Mouse (Mus musculus) kidney, postnatal 0 days (tissue): ENCODE results near the gene Tbc1d2b. TPM values are rescaled to one million over a fixed set of nuclear protein-coding genes. Genes with fewer than 3 reads are reported as not detected.

Experiments
- ATAC-seq: fragments of 200-750 bp; cut with Nextera tagmentation; replicated peaks from 2 replicates; pipeline ENCODE4 v1.8.0; 2017; ENCODE audit warnings: low read depth, moderate number of reproducible peaks, moderate TSS enrichment, moderate library complexity; ENCODE audit not compliant: low FRiP score
- DNase-seq: peaks from one replicate; pipeline ENCODE4 v3.0.0-alpha.2; 2016; ENCODE audit warnings: low spot score
- H3K27ac ChIP-seq: fragments of 300-500 bp; sonication (generic); 2 replicates; pipeline ENCODE4 v1.5.1; 2014; ENCODE audit warnings: mild to moderate bottlenecking
- H3K27me3 ChIP-seq: fragments of 300-500 bp; sonication (generic); 2 replicates; pipeline ENCODE4 v1.6.1; 2014; ENCODE audit warnings: low read length, mixed read lengths; ENCODE audit not compliant: insufficient read depth
- H3K36me3 ChIP-seq: fragments of 300-500 bp; sonication (generic); 2 replicates; pipeline ENCODE4 v1.6.1; 2014; ENCODE audit warnings: low read length, mixed read lengths; ENCODE audit not compliant: insufficient read depth
- H3K4me1 ChIP-seq: fragments of 300-500 bp; sonication (generic); replicated peaks from 2 replicates; pipeline ENCODE4 v1.6.1; 2014; ENCODE audit warnings: antibody characterized with exemption, low read length, mixed read lengths; ENCODE audit not compliant: insufficient read depth
- H3K4me2 ChIP-seq: fragments of 300-500 bp; sonication (generic); 2 replicates; pipeline ENCODE4 v1.6.1; 2014; ENCODE audit warnings: mild to moderate bottlenecking, low read length, moderate library complexity, mixed read lengths
- H3K4me3 ChIP-seq: fragments of 300-500 bp; sonication (generic); replicated peaks from 2 replicates; pipeline ENCODE4 v1.5.1; 2014; ENCODE audit warnings: low read depth, low read length
- H3K9ac ChIP-seq: fragments of 300-500 bp; sonication (generic); 2 replicates; pipeline ENCODE4 v1.6.1; 2014; ENCODE audit warnings: low read depth, low read length
- H3K9me3 ChIP-seq: fragments of 300-500 bp; sonication (generic); replicated peaks from 2 replicates; pipeline ENCODE4 v1.6.1; 2016; ENCODE audit warnings: low read length, inconsistent platforms, mixed read lengths
- CTCF ChIP-seq: IDR thresholded peaks from 2 replicates; pipeline ENCODE4 v1.5.1; 2016; ENCODE audit warnings: antibody characterized with exemption, low read depth, mild to moderate bottlenecking, moderate library complexity
- WGBS: fragments of 180-500 bp; shearing (Covaris S2); extraction: QIAGEN DNeasy Blood & Tissue Kit; methylation state at CpG from one replicate; pipeline ENCODE4 v1.1.7; 2014; 5-methylcytosine and 5-hydroxymethylcytosine counted together
- polyA plus RNA-seq: library from polyadenylated mRNA; unstranded; fragments of >200 nt; fragmentation: Nextera tagmentation; extraction: Ambion mirVana; gene quantifications from 2 replicates; pipeline ENCODE4 v1.2.1, GENCODE M21; 2015

The Tbc1d2b gene
- polyA plus RNA-seq, 1 experiment from 2014 or later = 8.4 TPM

GRCm38 (mm10) chr9:90199611-90200010 is 71.0 kb downstream of the Tbc1d2b start:
- H3K4me3 ChIP-seq = no peak overlapping the region
- H3K9me3 ChIP-seq = no peaks in the 10 kb centered on the region
- H3K27ac ChIP-seq = no peak overlapping the region
- ATAC-seq (no peak), DNase-seq (no peak)
- H3K27me3 ChIP-seq = no peaks in the 10 kb centered on the region
- H3K36me3 ChIP-seq = 0 out of 2 replicates have a peak, but pooled peaks cover 8% of the 10 kb centered on the region
- TF ChIP-seq CTCF = no peak
- H3K9ac ChIP-seq = no peak overlapping the region
- no peak overlapping the region for H3K4me2 ChIP-seq
- 90% methylated on average over 18 of the region's 18 CpGs for WGBS
- 0 out of 2 replicates have a peak, but pooled peaks cover 6% of the 10 kb centered on the region for H3K4me1 ChIP-seq

GRCm38 (mm10) chr9:90198531-90199449 is 71.8 kb downstream of the Tbc1d2b start:
- no peaks in the 10 kb centered on the region for H3K27me3 ChIP-seq
- TF ChIP-seq CTCF = no peak
- no peak overlapping the region for H3K9ac ChIP-seq
- no peak overlapping the region for H3K4me3 ChIP-seq
- H3K4me1 ChIP-seq = 0 out of 2 replicates have a peak, but pooled peaks cover 6% of the 10 kb centered on the region
- H3K36me3 ChIP-seq = 0 out of 2 replicates have a peak, but pooled peaks cover 2% of the 10 kb centered on the region
- no peaks in the 10 kb centered on the region for H3K9me3 ChIP-seq
- whole genome bisulfite sequencing = 51% methylated on average over 10 of the region's 10 CpGs
- DNase-seq = peak; percentile 27
- no peak overlapping the region for H3K4me2 ChIP-seq
- 0 out of 2 replicates have a peak, but pooled peaks have one; percentile 18 for ATAC-seq
- H3K27ac ChIP-seq = peak overlapping the region; percentile 19; the same call in 1 of the 2 replicates

GRCm38 (mm10) chr9:90197866-90198383 is 72.7 kb downstream of the Tbc1d2b start:
- Histone ChIP-seq H3K9me3 (no peaks in the 10 kb centered on the region), H3K4me2 (no peak overlapping the region), H3K9ac (no peak overlapping the region), H3K4me1 (0 out of 2 replicates have a peak, but pooled peaks cover 6% of the 10 kb centered on the region), H3K27ac (no peak overlapping the region), H3K4me3 (no peak overlapping the region), H3K36me3 (no peaks in the 10 kb centered on the region), H3K27me3 (no peaks in the 10 kb centered on the region)
- DNase-seq (no peak), ATAC-seq (no peak)
- 83% methylated on average over 7 of the region's 7 CpGs for WGBS
- TF ChIP-seq CTCF = no peak

GRCm38 (mm10) chr9:90197116-90197665 is 73.4 kb downstream of the Tbc1d2b start:
- no peaks in the 10 kb centered on the region for H3K27me3 ChIP-seq
- 0 out of 2 replicates have a peak, but pooled peaks cover 6% of the 10 kb centered on the region for H3K4me1 ChIP-seq
- no peaks in the 10 kb centered on the region for H3K9me3 ChIP-seq
- no peaks in the 10 kb centered on the region for H3K36me3 ChIP-seq
- DNase-seq (no peak), ATAC-seq (no peak)
- H3K4me3 ChIP-seq = no peak overlapping the region
- H3K27ac ChIP-seq = no peak overlapping the region
- no peak overlapping the region for H3K9ac ChIP-seq
- WGBS = 66% methylated on average over 7 of the region's 7 CpGs
- TF ChIP-seq CTCF = no peak
- no peak overlapping the region for H3K4me2 ChIP-seq

GRCm38 (mm10) chr9:90196262-90196661 is 74.3 kb downstream of the Tbc1d2b start:
- no peak for TF ChIP-seq CTCF

GRCm38 (mm10) chr9:90195000-90195399 is 75.6 kb downstream of the Tbc1d2b start:
- no peak for TF ChIP-seq CTCF
- no peaks in the 10 kb centered on the region for H3K36me3 ChIP-seq
- DNase-seq (no peak), ATAC-seq (no peak)
- no peak overlapping the region for H3K4me3 ChIP-seq
- H3K9me3 ChIP-seq = no peaks in the 10 kb centered on the region
- 0 out of 2 replicates have a peak, but pooled peaks cover 6% of the 10 kb centered on the region for H3K4me1 ChIP-seq
- no peak overlapping the region for H3K4me2 ChIP-seq
- no peaks in the 10 kb centered on the region for H3K27me3 ChIP-seq
- H3K9ac ChIP-seq = no peak overlapping the region
- no peak overlapping the region for H3K27ac ChIP-seq
- 77% methylated on average over 10 of the region's 10 CpGs for WGBS

More at GRCm38 (mm10) chr9:90196262-90196661, 74.3 kb downstream of the Tbc1d2b start:
- Histone ChIP-seq H3K9ac (no peak overlapping the region), H3K9me3 (no peaks in the 10 kb centered on the region), H3K36me3 (no peaks in the 10 kb centered on the region), H3K4me2 (no peak overlapping the region), H3K27me3 (no peaks in the 10 kb centered on the region), H3K27ac (no peak overlapping the region), H3K4me1 (0 out of 2 replicates have a peak, but pooled peaks cover 6% of the 10 kb centered on the region), H3K4me3 (no peak overlapping the region)
- WGBS = 84% methylated on average over 7 of the region's 7 CpGs
- no peak for ATAC-seq
- DNase-seq = no peak
